Mouse (Mus musculus) lung, embryonic 16.5 days (tissue): ENCODE results near the gene Ptprt. TPM values are rescaled to one million over a fixed set of nuclear protein-coding genes. Genes with fewer than 3 reads are reported as not detected.

Experiments used
- ATAC-seq: fragments of 200-750 bp; cut with Nextera tagmentation; 2 replicates; pipeline ENCODE4 v1.8.0; 2017; ENCODE audit warnings: low read depth, mild to moderate bottlenecking, moderate library complexity
- H3K27ac ChIP-seq: fragments of 300-500 bp; sonication (generic); 2 replicates; pipeline ENCODE4 v1.5.1; 2014; ENCODE audit warnings: mild to moderate bottlenecking, control low read depth, low read length
- H3K27me3 ChIP-seq: fragments of 300-500 bp; sonication (generic); 2 replicates; pipeline ENCODE4 v1.6.1; 2014; ENCODE audit warnings: low read depth, low read length, mixed read lengths; ENCODE audit not compliant: control insufficient read depth, insufficient read depth
- H3K36me3 ChIP-seq: fragments of 300-500 bp; sonication (generic); 2 replicates; pipeline ENCODE4 v1.6.1; 2014; ENCODE audit warnings: low read length; ENCODE audit not compliant: control insufficient read depth, insufficient read depth
- H3K4me1 ChIP-seq: fragments of 300-500 bp; sonication (generic); replicated peaks from 2 replicates; pipeline ENCODE4 v1.6.1; 2014; ENCODE audit warnings: low read length, mixed read lengths; ENCODE audit not compliant: control insufficient read depth, insufficient read depth
- H3K4me2 ChIP-seq: fragments of 300-500 bp; sonication (generic); 2 replicates; pipeline ENCODE4 v1.6.1; 2014; ENCODE audit warnings: low read depth, low read length, control low read depth
- H3K4me3 ChIP-seq: fragments of 300-500 bp; sonication (generic); 2 replicates; pipeline ENCODE4 v1.5.1; 2014; ENCODE audit warnings: mild to moderate bottlenecking, low read length, control low read depth
- H3K9ac ChIP-seq: fragments of 300-500 bp; sonication (generic); 2 replicates; pipeline ENCODE4 v1.6.1; 2014; ENCODE audit warnings: low read length, control low read depth
- H3K9me3 ChIP-seq: fragments of 300-500 bp; sonication (generic); 2 replicates; pipeline ENCODE4 v1.6.1; 2016; ENCODE audit warnings: low read length; ENCODE audit not compliant: control insufficient read depth
- WGBS: fragments of 180-500 bp; shearing (Covaris S2); extraction: QIAGEN DNeasy Blood & Tissue Kit; methylation state at CpG from one replicate; pipeline ENCODE4 v1.1.7; 2014; 5-methylcytosine and 5-hydroxymethylcytosine counted together
- polyA plus RNA-seq: library from polyadenylated mRNA; unstranded; fragments of >200 nt; fragmentation: Nextera tagmentation; extraction: Ambion mirVana; gene quantifications from 2 replicates; pipeline ENCODE4 v1.2.1, GENCODE M21; 2015

The Ptprt gene
- polyA plus RNA-seq, 1 experiment from 2014 or later, result 0.62 TPM

DNA sequence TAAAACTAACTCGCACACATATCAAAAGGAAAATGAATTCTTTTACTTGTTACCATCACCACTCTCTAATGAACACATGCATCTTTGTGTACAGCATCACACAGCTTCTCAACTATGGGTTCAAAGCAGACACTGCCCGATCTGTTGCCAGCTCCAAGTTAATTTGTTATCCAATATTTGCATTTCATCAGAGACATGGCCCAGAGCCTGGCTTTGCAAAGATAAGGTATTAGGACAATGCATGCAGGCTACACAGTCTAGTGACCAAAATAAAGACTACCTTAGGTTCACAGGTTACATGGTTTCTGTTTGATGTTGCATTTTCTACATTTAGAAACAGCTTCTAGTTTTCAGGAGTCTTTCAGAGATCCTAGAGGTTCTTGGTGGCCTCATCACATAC is 719.0 kb downstream of the Ptprt start:
- 63% methylated on average over 2 of the region's 2 CpGs for WGBS
- Histone ChIP-seq H3K4me1 (no peaks in the 10 kb centered on the region), H3K9me3 (no peaks in the 10 kb centered on the region), H3K4me3 (no peak overlapping the region), H3K4me2 (no peak overlapping the region), H3K36me3 (no peaks in the 10 kb centered on the region), H3K27ac (no peak overlapping the region), H3K27me3 (no peaks in the 10 kb centered on the region), H3K9ac (no peak overlapping the region)
- no peak for ATAC-seq

DNA sequence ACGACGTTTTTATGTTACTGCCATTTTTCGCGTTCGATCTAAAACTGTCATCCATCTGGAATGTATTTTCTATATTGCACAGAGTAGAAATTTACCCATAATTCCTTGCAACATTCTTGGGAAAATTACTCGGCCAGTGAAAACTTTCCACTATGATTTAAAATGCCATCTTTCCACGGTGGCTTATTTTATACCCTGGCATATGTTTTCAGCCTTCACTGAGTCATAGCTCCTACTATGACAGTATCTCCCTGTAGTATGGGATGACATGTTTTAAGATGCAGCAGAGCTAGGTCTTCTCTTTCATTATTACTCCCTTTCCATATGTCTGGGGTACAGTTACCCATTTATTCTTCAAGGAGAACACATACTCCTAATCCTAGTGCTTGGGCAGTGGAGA is 753.7 kb downstream of the Ptprt start:
- Histone ChIP-seq H3K9me3 (no peaks in the 10 kb centered on the region), H3K27ac (no peak overlapping the region), H3K27me3 (no peaks in the 10 kb centered on the region), H3K4me1 (no peaks in the 10 kb centered on the region), H3K4me3 (no peak overlapping the region), H3K9ac (no peak overlapping the region), H3K36me3 (no peaks in the 10 kb centered on the region), H3K4me2 (no peak overlapping the region)
- 84% methylated on average over 7 of the region's 7 CpGs for WGBS
- no peak for ATAC-seq

DNA sequence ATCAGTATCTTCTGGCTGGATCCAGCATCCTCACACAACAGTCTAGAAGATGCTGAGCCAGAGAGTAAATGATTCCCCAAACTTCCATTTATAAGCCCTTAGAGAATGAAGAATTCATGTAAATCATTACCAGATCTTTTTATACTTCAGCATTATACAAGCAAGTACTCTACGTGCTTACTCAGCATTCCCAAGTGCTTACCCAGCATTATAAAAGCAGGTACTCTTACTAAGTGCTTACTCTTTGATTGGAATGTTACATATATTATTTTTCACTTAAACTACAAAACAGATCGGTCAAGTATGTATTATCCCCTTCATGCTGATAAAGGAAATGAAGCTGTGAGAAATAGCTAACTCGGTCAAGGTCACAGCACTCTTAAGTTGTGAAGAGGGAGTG is 758.8 kb downstream of the Ptprt start:
- H3K27ac ChIP-seq, result no peak overlapping the region
- H3K4me3 ChIP-seq, result no peak overlapping the region
- ATAC-seq, result no peak
- no peaks in the 10 kb centered on the region for H3K9me3 ChIP-seq
- H3K27me3 ChIP-seq, result no peaks in the 10 kb centered on the region
- H3K9ac ChIP-seq, result no peak overlapping the region
- 54% methylated on average over 3 of the region's 3 CpGs for WGBS
- no peak overlapping the region for H3K4me2 ChIP-seq
- no peaks in the 10 kb centered on the region for H3K36me3 ChIP-seq
- H3K4me1 ChIP-seq, result no peaks in the 10 kb centered on the region

DNA sequence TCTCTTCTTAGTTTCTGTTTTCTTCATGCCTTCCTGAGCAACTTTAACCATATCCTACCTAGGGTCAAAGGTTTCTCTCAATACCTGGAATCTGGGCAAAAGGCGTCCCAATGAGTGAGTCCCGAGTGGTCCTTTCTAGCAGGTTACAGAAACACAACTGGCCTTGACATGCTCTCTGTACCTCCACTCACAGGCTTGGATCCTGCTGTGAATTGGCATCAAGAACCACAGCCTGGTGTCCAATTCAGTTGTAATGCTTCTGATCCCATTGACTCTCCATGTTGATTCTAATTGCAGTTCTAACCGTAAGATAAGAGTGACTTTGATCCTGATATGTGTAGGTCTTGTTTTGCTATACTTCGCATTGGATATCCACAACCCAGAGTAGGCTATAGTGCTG is 776.5 kb downstream of the Ptprt start:
- ATAC-seq, result no peak
- Histone ChIP-seq H3K4me1 (no peaks in the 10 kb centered on the region), H3K9ac (no peak overlapping the region), H3K36me3 (no peaks in the 10 kb centered on the region), H3K9me3 (no peaks in the 10 kb centered on the region), H3K4me3 (no peak overlapping the region), H3K27me3 (no peaks in the 10 kb centered on the region), H3K4me2 (no peak overlapping the region), H3K27ac (no peak overlapping the region)
- WGBS, result 96% methylated on average over 4 of the region's 4 CpGs

DNA sequence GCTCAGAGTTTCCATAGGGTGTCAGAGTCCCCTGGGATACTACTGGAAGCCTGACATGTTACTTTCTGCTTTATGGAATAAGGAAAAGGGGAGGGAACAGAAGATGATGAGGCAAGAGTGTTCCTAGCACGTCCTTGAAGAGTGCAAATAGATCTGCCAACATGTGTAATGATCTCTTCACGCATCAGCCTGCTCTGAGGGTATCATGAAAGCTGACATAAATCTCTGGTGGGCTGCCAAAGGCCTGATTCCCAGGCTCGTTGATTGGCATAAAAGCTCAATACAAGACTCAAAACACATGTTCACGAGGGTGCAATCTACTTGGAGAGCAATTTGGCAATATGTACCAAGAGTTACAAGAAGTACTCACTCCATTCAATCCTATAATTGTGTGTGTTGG is 778.4 kb downstream of the Ptprt start:
- H3K9me3 ChIP-seq, result no peaks in the 10 kb centered on the region
- no peak for ATAC-seq
- H3K4me1 ChIP-seq, result no peaks in the 10 kb centered on the region
- H3K9ac ChIP-seq, result no peak overlapping the region
- no peaks in the 10 kb centered on the region for H3K36me3 ChIP-seq
- no peak overlapping the region for H3K27ac ChIP-seq
- no peak overlapping the region for H3K4me2 ChIP-seq
- 61% methylated on average over 4 of the region's 4 CpGs for WGBS
- H3K27me3 ChIP-seq, result no peaks in the 10 kb centered on the region
- H3K4me3 ChIP-seq, result no peak overlapping the region

DNA sequence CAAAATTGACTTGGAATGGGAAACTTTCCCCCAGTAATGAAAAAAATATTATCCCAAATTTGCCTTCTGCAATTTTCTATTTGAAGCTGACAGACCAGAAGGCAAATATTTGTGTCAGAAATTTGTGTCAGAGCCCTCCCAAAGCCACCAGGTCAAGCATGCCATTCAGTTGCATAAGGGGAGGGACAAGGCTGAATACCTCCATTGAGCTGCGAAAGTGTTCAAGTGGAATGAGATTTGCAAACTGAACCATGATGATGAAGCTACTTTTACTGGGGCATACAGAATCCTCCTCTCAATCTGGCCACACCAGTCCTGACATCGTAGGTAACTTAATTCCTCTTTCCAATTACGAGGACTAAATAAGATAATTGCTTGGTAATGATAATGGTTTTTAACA is 780.0 kb downstream of the Ptprt start:
- H3K27ac ChIP-seq, result no peak overlapping the region
- ATAC-seq, result no peak
- no peak overlapping the region for H3K9ac ChIP-seq
- WGBS, result 68% methylated on average over 3 of the region's 3 CpGs
- H3K4me2 ChIP-seq, result no peak overlapping the region
- H3K4me1 ChIP-seq, result no peaks in the 10 kb centered on the region
- H3K36me3 ChIP-seq, result no peaks in the 10 kb centered on the region
- H3K27me3 ChIP-seq, result no peaks in the 10 kb centered on the region
- H3K9me3 ChIP-seq, result no peaks in the 10 kb centered on the region
- no peak overlapping the region for H3K4me3 ChIP-seq

DNA sequence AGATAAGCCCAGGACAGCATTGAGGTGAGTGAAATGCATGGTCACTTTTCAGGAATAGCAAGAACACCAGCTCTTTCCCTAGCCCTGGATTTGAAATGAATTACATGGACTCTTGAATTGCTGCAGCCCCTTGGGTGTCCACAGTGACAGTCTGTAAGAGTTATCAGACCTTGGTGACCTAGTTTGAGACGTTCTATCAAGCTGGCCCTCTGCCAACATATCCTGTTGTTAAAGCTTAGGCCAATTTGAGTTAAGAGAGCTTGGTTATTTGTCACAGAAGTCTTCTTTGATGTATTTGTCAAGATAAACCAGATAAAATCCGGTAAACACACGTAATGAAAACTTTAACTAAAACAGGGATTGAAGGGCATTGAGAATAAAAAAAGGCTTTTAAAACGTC is 795.7 kb downstream of the Ptprt start:
- Histone ChIP-seq H3K4me2 (no peak overlapping the region), H3K9me3 (no peaks in the 10 kb centered on the region), H3K9ac (no peak overlapping the region), H3K27me3 (no peaks in the 10 kb centered on the region), H3K36me3 (no peaks in the 10 kb centered on the region), H3K4me3 (no peak overlapping the region), H3K27ac (no peak overlapping the region), H3K4me1 (no peaks in the 10 kb centered on the region)
- WGBS, result 32% methylated on average over 4 of the region's 4 CpGs
- ATAC-seq, result no peak

DNA sequence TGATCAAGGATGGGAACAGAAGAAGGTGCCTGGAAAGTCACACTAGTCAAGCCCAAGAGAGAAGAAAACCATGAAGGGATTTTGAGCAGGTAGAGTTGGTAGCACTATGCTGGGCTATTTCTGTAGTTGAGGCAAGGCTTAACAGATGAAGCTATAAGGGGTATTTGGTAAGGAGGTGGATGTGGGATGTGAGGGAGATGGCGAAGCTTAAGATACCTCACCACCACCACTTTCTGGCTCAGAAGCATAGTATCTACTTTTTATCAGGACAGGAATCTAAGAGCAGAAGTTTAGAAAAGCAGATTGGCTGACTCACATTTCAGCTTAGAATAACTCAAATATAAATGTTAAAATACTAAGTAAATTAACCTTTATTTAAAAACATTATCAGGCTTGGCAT is 802.1 kb downstream of the Ptprt start:
- Histone ChIP-seq H3K36me3 (no peaks in the 10 kb centered on the region), H3K9me3 (no peaks in the 10 kb centered on the region), H3K4me3 (no peak overlapping the region), H3K27me3 (no peaks in the 10 kb centered on the region), H3K4me1 (no peaks in the 10 kb centered on the region), H3K27ac (no peak overlapping the region), H3K9ac (no peak overlapping the region), H3K4me2 (no peak overlapping the region)
- WGBS, result 85% methylated on average over 1 of the region's 1 CpGs
- ATAC-seq, result no peak

DNA sequence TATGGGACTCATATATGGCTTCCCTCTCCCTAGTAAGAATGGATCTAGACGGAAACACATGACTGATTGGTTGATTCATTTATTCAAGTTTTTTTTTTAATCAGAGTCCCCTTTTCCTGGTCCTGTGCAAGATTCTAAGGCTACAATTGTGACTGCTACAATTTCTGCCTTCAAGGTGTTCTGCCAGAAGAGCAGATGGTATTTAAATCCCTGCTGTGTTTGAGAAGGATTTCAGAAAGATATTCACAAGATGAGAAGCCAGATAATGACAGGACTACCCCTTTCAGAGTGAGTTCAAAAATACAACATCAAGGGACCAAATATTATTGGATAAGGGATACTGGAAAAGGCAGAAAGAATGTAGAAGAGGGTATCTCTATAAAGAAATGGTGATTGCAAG is 802.6 kb downstream of the Ptprt start:
- no peak overlapping the region for H3K9ac ChIP-seq
- no peak for ATAC-seq
- H3K27me3 ChIP-seq, result no peaks in the 10 kb centered on the region
- H3K27ac ChIP-seq, result no peak overlapping the region
- H3K4me2 ChIP-seq, result no peak overlapping the region
- no peaks in the 10 kb centered on the region for H3K9me3 ChIP-seq
- no peaks in the 10 kb centered on the region for H3K4me1 ChIP-seq
- no peaks in the 10 kb centered on the region for H3K36me3 ChIP-seq
- WGBS, result 72% methylated on average over 1 of the region's 1 CpGs
- H3K4me3 ChIP-seq, result no peak overlapping the region

DNA sequence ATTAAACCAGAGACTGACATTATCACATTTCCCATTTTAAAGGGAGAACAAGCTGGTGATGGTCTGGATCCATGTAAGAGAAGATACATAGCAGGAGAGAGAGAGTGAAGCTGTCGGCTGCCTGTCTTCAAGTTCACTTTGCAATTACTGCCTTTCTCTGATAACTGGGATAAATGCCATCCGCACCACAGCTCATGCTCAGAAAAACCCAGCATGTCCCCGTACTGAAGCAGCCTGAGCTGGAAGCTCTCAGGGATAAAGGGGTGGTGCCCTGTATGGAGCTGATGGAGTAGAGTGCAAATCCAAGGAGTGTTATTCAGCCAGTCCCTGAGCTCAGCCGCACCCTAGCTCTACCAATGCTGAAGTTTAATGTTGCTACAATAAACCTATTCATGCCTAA is 825.9 kb downstream of the Ptprt start:
- H3K27me3 ChIP-seq, result no peaks in the 10 kb centered on the region
- H3K27ac ChIP-seq, result no peak overlapping the region
- no peaks in the 10 kb centered on the region for H3K9me3 ChIP-seq
- H3K4me2 ChIP-seq, result no peak overlapping the region
- H3K9ac ChIP-seq, result no peak overlapping the region
- no peaks in the 10 kb centered on the region for H3K4me1 ChIP-seq
- ATAC-seq, result no peak
- 77% methylated on average over 4 of the region's 4 CpGs for WGBS
- no peak overlapping the region for H3K4me3 ChIP-seq
- no peaks in the 10 kb centered on the region for H3K36me3 ChIP-seq
